Mouse (Mus musculus) erythroblast, embryonic 14.5 days (primary cell): Measurements from ENCODE around the gene Bloc1s3.

ENCODE experiments used
- GATA1 ChIP-seq: IDR thresholded peaks from 2 replicates; pipeline ENCODE4 v1.6.1; 2012; ENCODE audit warnings: low read length, inconsistent platforms, mixed read lengths
- TAL1 ChIP-seq: IDR thresholded peaks from 3 replicates; pipeline ENCODE4 v1.6.1; 2012; ENCODE audit warnings: low read length, inconsistent platforms, mixed read lengths

DNA sequence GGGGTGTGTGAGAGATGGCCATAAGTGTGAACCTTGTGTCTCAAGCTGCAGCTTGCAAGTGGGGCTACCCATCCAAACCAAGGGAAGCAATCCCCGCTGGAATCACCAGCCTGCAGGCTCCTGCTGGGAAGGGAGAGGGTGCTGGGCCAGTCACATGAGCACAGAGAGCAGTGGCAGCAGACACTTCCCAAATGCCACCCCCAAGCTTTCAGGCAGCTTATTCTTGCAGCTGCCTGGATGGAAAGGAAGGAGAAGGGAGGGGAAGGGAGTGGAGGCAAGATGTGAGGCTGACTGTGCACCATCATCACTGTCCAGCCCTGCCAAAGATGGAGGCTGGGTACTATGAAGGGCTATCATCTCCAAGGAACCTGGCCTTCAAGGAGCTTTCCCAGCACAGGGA, 46.0 kb upstream of the Bloc1s3 start:
- TF ChIP-seq GATA1 (no peak), TAL1 (no peak)
